In genomic region chr2:109931978-109932780, GRCm38 (mm10) we compare ENCODE assay signal across 11 mouse cellular contexts. TPM values are rescaled to one million over a fixed set of nuclear protein-coding genes. Genes with fewer than 3 reads are reported as not detected.
A peak's percentile ranks its signal among the peaks of the same experiment; 100 is the strongest.
DNase-seq lines count a peak whose midpoint lies in the region; ATAC-seq lines count a peak whose summit lies in the region.
"Had no signal": no experiment of that assay in that cellular context is flagged by ENCODE, and none has a peak within 500 bp of the region (broad histone marks: within the 10 kb centered on the region; RNA-seq: fewer than 3 reads in every experiment).

No protein-coding gene starts in this region.

- H3K27ac ChIP-seq in heart, embryonic 15.5 days, result no peak overlapping the region
- no peak overlapping the region for H3K27ac ChIP-seq in limb, embryonic 11.5 days (replicated peaks; ENCODE audit: low read depth, low read length)
- no peak overlapping the region for H3K27ac ChIP-seq in neural tube, embryonic 15.5 days (replicated peaks)
- H3K27ac ChIP-seq: layer of hippocampus, adult 2 months; macrophage had no signal

- peak overlapping the region; percentile 42 for H3K4me2 ChIP-seq in heart, embryonic 15.5 days
- H3K4me2 ChIP-seq in limb, embryonic 11.5 days (ENCODE audit: low read depth, severe bottlenecking), result no peak overlapping the region
- peak overlapping the region; percentile 34 for H3K4me2 ChIP-seq in neural tube, embryonic 15.5 days

- H3K9ac ChIP-seq in heart, embryonic 15.5 days, result no peak overlapping the region
- H3K9ac ChIP-seq in limb, embryonic 11.5 days (ENCODE audit: low read length), result no peak overlapping the region
- no peak overlapping the region for H3K9ac ChIP-seq in neural tube, embryonic 15.5 days (replicated peaks)

- H3K4me1 ChIP-seq in heart, embryonic 15.5 days (replicated peaks), result peaks cover 48% of the 10 kb centered on the region
- H3K4me1 ChIP-seq in limb, embryonic 11.5 days (ENCODE audit: control insufficient read depth, insufficient read depth, low read length), result peaks cover 16% of the 10 kb centered on the region
- peaks cover 30% of the 10 kb centered on the region for H3K4me1 ChIP-seq in neural tube, embryonic 15.5 days

- no peaks in the 10 kb centered on the region for H3K9me3 ChIP-seq in heart, embryonic 15.5 days (replicated peaks)
- no peaks in the 10 kb centered on the region for H3K9me3 ChIP-seq in limb, embryonic 11.5 days (ENCODE audit: control insufficient read depth, low read length)
- no peaks in the 10 kb centered on the region for H3K9me3 ChIP-seq in neural tube, embryonic 15.5 days (replicated peaks)

- ATAC-seq in heart, embryonic 15.5 days (replicated peaks; ENCODE audit: insufficient number of reproducible peaks, insufficient read depth, low FRiP score, low read depth), result no peak
- peak; percentile 95 to 96 for ATAC-seq in hematopoietic stem cell, adult 5-6 weeks (replicated peaks in 1 of 2; ENCODE audit: insufficient read depth in 1 of 2, low FRiP score in 2 of 2, low TSS enrichment in 1 of 2, low read depth in 1 of 2, poor library complexity in 2 of 2, severe bottlenecking in 2 of 2)
- ATAC-seq in limb, embryonic 11.5 days (ENCODE audit: insufficient number of reproducible peaks, low FRiP score, low TSS enrichment, low read depth), result 0 out of 2 replicates have a peak, but pooled peaks have one; percentile 19
- ATAC-seq in neural tube, embryonic 15.5 days (ENCODE audit: low FRiP score), result no peak

- DNase-seq in heart, postnatal 4 days, result no peak
- no peak for DNase-seq in limb, embryonic 11.5 days (ENCODE audit: low spot score)
- DNase-seq in urinary bladder, postnatal 14 days (ENCODE audit: low spot score), result no peak
- DNase-seq in urinary bladder, postnatal 25 days (ENCODE audit: low spot score), result no peak
- DNase-seq in spleen, postnatal 4 days (ENCODE audit: low spot score in 2 of 2), result no peak
- DNase-seq: right cerebral cortex, adult 18-20 months had no signal

- no peaks in the 10 kb centered on the region for H3K27me3 ChIP-seq in heart, embryonic 15.5 days
- H3K27me3 ChIP-seq in limb, embryonic 11.5 days (ENCODE audit: control insufficient read depth, insufficient read depth, low read length), result no peaks in the 10 kb centered on the region
- no peaks in the 10 kb centered on the region for H3K27me3 ChIP-seq in neural tube, embryonic 15.5 days (replicated peaks)

- H3K4me3 ChIP-seq in heart, embryonic 15.5 days, result 0 out of 2 replicates have a peak overlapping the region, but pooled peaks have one; percentile 8
- H3K4me3 ChIP-seq in limb, embryonic 11.5 days (ENCODE audit: low read depth, low read length), result no peak overlapping the region
- no peak overlapping the region for H3K4me3 ChIP-seq in neural tube, embryonic 15.5 days (replicated peaks)
- H3K4me3 ChIP-seq: layer of hippocampus, adult 2 months had no signal

- H3K36me3 ChIP-seq in heart, embryonic 15.5 days, result no peaks in the 10 kb centered on the region
- H3K36me3 ChIP-seq in limb, embryonic 11.5 days (ENCODE audit: control insufficient read depth, insufficient read depth, low read length), result no peaks in the 10 kb centered on the region
- no peaks in the 10 kb centered on the region for H3K36me3 ChIP-seq in neural tube, embryonic 15.5 days

- WGBS in heart, embryonic 15.5 days, result 49% methylated on average over 13 of the region's 13 CpGs
- 45% methylated on average over 13 of the region's 13 CpGs for WGBS in limb, embryonic 11.5 days
- 41% methylated on average over 13 of the region's 13 CpGs for WGBS in neural tube, embryonic 15.5 days

RNA-seq across cellular contexts. Expression of gene Lgr4, which starts 14.7 kb away (rescaled TPM):
- polyA plus RNA-seq in heart, embryonic 15.5 days (2015; fragmentation: Nextera tagmentation; extraction: Ambion mirVana), result 10.7 and 11.3 TPM in 2 replicates
- total RNA-seq in heart, postnatal 4 days (2021), result 10 to 100 TPM; 44.6 to 49.1 TPM
- total RNA-seq in hematopoietic stem cell, adult 5-6 weeks (2017), result 0.74 and 8.4 TPM in 2 replicates
- 14.8 and 15.1 TPM in 2 replicates for polyA plus RNA-seq in limb, embryonic 11.5 days (2014; fragmentation: Nextera tagmentation; extraction: Ambion mirVana)
- polyA plus RNA-seq in neural tube, embryonic 15.5 days (2015; fragmentation: Nextera tagmentation; extraction: Ambion mirVana), result 8.3 and 9.8 TPM in 2 replicates

RNA-seq across cellular contexts. Expression of gene Lin7c, which starts 41.5 kb away (rescaled TPM):
- 37.3 and 37.7 TPM in 2 replicates for polyA plus RNA-seq in heart, embryonic 15.5 days (2015; fragmentation: Nextera tagmentation; extraction: Ambion mirVana)
- 10 to 100 TPM; 55.2 to 57.5 TPM for total RNA-seq in heart, postnatal 4 days (2021)
- total RNA-seq in hematopoietic stem cell, adult 5-6 weeks (2017), result 130 and 177 TPM in 2 replicates
- polyA plus RNA-seq in limb, embryonic 11.5 days (2014; fragmentation: Nextera tagmentation; extraction: Ambion mirVana), result 64.3 and 69.2 TPM in 2 replicates
- 158 and 169 TPM in 2 replicates for polyA plus RNA-seq in neural tube, embryonic 15.5 days (2015; fragmentation: Nextera tagmentation; extraction: Ambion mirVana)

Comparison
In these comparisons a context has a peak if more than half of its experiments do, and no peak if none do; other contexts are left out.
1. ATAC-seq: peak in hematopoietic stem cell, adult 5-6 weeks (2 of 2) and limb, embryonic 11.5 days (single experiment); none in heart, embryonic 15.5 days (single experiment) and neural tube, embryonic 15.5 days (single experiment).